Mouse (Mus musculus) kidney, adult 2 months (tissue): ENCODE data around the gene 1700013G24Rik. TPM values are rescaled to one million over a fixed set of nuclear protein-coding genes. Genes with fewer than 3 reads are reported as not detected.
A peak's percentile ranks its signal among the peaks of the same experiment; 100 is the strongest.

Experiments
- DNase-seq: peaks from one replicate; pipeline ENCODE4 v3.0.0; 2021
- H3K27ac ChIP-seq: fragments of 200-500 bp; 2 replicates; pipeline ENCODE4 v1.5.1; 2012; ENCODE audit warnings: low read depth, low read length, control low read depth, inconsistent platforms; ENCODE audit not compliant: insufficient read depth
- H3K27me3 ChIP-seq: fragments of 200-500 bp; replicated peaks from 2 replicates; pipeline ENCODE4 v1.6.1; 2012; ENCODE audit warnings: mild to moderate bottlenecking, moderate library complexity, low read length, inconsistent platforms; ENCODE audit not compliant: control insufficient read depth, insufficient read depth
- H3K36me3 ChIP-seq: fragments of 200-500 bp; 2 replicates; pipeline ENCODE4 v1.6.1; 2012; ENCODE audit warnings: mild to moderate bottlenecking, moderate library complexity, low read length, inconsistent platforms; ENCODE audit not compliant: control insufficient read depth, insufficient read depth
- H3K4me1 ChIP-seq: fragments of 200-500 bp; 2 replicates; pipeline ENCODE4 v1.6.1; 2011; ENCODE audit warnings: low read length; ENCODE audit not compliant: control insufficient read depth, insufficient read depth
- H3K4me3 ChIP-seq: fragments of 200-500 bp; 2 replicates; pipeline ENCODE4 v1.5.1; 2011; ENCODE audit warnings: mild to moderate bottlenecking, low read depth, low read length, control low read depth; ENCODE audit not compliant: insufficient read depth
- CTCF ChIP-seq: fragments of 200-500 bp; conservative IDR thresholded peaks from 2 replicates; pipeline ENCODE4 v1.5.1; 2011; ENCODE audit warnings: low read depth, mild to moderate bottlenecking, control low read depth, low read length, moderate library complexity, mixed read lengths; ENCODE audit not compliant: insufficient read depth, insufficient read length
- POLR2A ChIP-seq: fragments of 200-500 bp; IDR thresholded peaks from one replicate; pipeline ENCODE4 v1.6.1; 2011; ENCODE audit warnings: low read depth, low read length, control low read depth
- WGBS: fragments of 180-500 bp; shearing (Covaris S2); methylation state at CpG from one replicate; pipeline ENCODE4 v1.1.7; 2018; 5-methylcytosine and 5-hydroxymethylcytosine counted together
- polyA plus RNA-seq: library from polyadenylated mRNA; depleted of rRNA; stranded (reverse); fragments of >200 nt; gene quantifications from 2 replicates; pipeline ENCODE4 v1.2.3, GENCODE M21; 2012

1700013G24Rik gene
- polyA plus RNA-seq, 1 experiment: 0.22 TPM

GRCm38 (mm10) chr4:137473240-137473639, 20.2 kb downstream of the 1700013G24Rik start:
- TF ChIP-seq POLR2A (no peak), CTCF (no peak)
- H3K36me3 ChIP-seq: no peaks in the 10 kb centered on the region
- 76% methylated on average over 8 of the region's 8 CpGs for WGBS
- DNase-seq: no peak
- H3K4me1 ChIP-seq: peaks cover 5% of the 10 kb centered on the region
- H3K4me3 ChIP-seq: no peak overlapping the region
- H3K27ac ChIP-seq: no peak overlapping the region
- H3K27me3 ChIP-seq: no peaks in the 10 kb centered on the region

GRCm38 (mm10) chr4:137473701-137474388, 20.8 kb downstream of the 1700013G24Rik start:
- TF ChIP-seq CTCF (no peak), POLR2A (no peak)
- H3K4me3 ChIP-seq: no peak overlapping the region
- peaks cover 5% of the 10 kb centered on the region for H3K4me1 ChIP-seq
- H3K27me3 ChIP-seq: no peaks in the 10 kb centered on the region
- WGBS: 60% methylated on average over 18 of the region's 18 CpGs
- DNase-seq: no peak
- H3K36me3 ChIP-seq: no peaks in the 10 kb centered on the region
- peak overlapping the region; percentile 4; the same call in 1 of the 2 replicates for H3K27ac ChIP-seq

GRCm38 (mm10) chr4:137474694-137475093, 21.6 kb downstream of the 1700013G24Rik start:
- H3K4me3 ChIP-seq: no peak overlapping the region
- H3K4me1 ChIP-seq: peaks cover 13% of the 10 kb centered on the region
- no peak overlapping the region for H3K27ac ChIP-seq

GRCm38 (mm10) chr4:137475271-137476050, 22.4 kb downstream of the 1700013G24Rik start:
- Histone ChIP-seq H3K27me3 (no peaks in the 10 kb centered on the region), H3K36me3 (no peaks in the 10 kb centered on the region), H3K4me3 (no peak overlapping the region), H3K27ac (no peak overlapping the region), H3K4me1 (peaks cover 17% of the 10 kb centered on the region)
- TF ChIP-seq CTCF: no peak
- no peak for TF ChIP-seq POLR2A
- WGBS: 79% methylated on average over 13 of the region's 13 CpGs
- DNase-seq: no peak

More at GRCm38 (mm10) chr4:137474694-137475093, 21.6 kb downstream of the 1700013G24Rik start:
- H3K36me3 ChIP-seq: no peaks in the 10 kb centered on the region
- DNase-seq: no peak
- TF ChIP-seq CTCF: no peak
- WGBS: 91% methylated on average over 7 of the region's 7 CpGs
- no peaks in the 10 kb centered on the region for H3K27me3 ChIP-seq

- 0 out of 2 replicates have a peak overlapping the region, but pooled peaks have one; percentile 27 for H3K27ac ChIP-seq
- peaks cover 22% of the 10 kb centered on the region for H3K4me1 ChIP-seq
- H3K27me3 ChIP-seq: no peaks in the 10 kb centered on the region
- 32% methylated on average over 10 of the region's 10 CpGs for WGBS
- H3K36me3 ChIP-seq: no peaks in the 10 kb centered on the region
- DNase-seq: no peak
- no peak overlapping the region for H3K4me3 ChIP-seq
- TF ChIP-seq POLR2A: no peak
- TF ChIP-seq CTCF: no peak
Observed at GRCm38 (mm10) chr4:137476065-137476760, 23.1 kb downstream of the 1700013G24Rik start.

GRCm38 (mm10) chr4:137476761-137477237, 23.7 kb downstream of the 1700013G24Rik start:
- TF ChIP-seq POLR2A (no peak), CTCF (no peak)
- no peak overlapping the region; the same call in 1 of the 2 replicates for H3K4me3 ChIP-seq
- H3K27ac ChIP-seq: 0 out of 2 replicates have a peak overlapping the region, but pooled peaks have one; percentile 45
- H3K36me3 ChIP-seq: no peaks in the 10 kb centered on the region
- no peak for DNase-seq
- 23% methylated on average over 17 of the region's 17 CpGs for WGBS
- H3K4me1 ChIP-seq: peaks cover 24% of the 10 kb centered on the region
- H3K27me3 ChIP-seq: no peaks in the 10 kb centered on the region
